Mouse (Mus musculus) small intestine, adult 2 months (tissue): ENCODE measurements around the gene Snd1.

ENCODE experiments used
- CTCF ChIP-seq: fragments of 200-500 bp; IDR thresholded peaks from 2 replicates; pipeline ENCODE4 v1.5.1; 2012; ENCODE audit warnings: low read depth, mild to moderate bottlenecking, control low read depth, inconsistent platforms, low read length, moderate library complexity, mixed read lengths; ENCODE audit not compliant: insufficient replicate concordance, insufficient read length; ENCODE audit errors: extremely low read depth
- POLR2A ChIP-seq: fragments of 200-500 bp; IDR thresholded peaks from 2 replicates; pipeline ENCODE4 v1.6.1; 2012; ENCODE audit warnings: low read depth, mild to moderate bottlenecking, control low read depth, inconsistent platforms, low read length, moderate library complexity

- TF ChIP-seq CTCF (no peak), POLR2A (no peak)
These were observed 310.8 kb downstream of the Snd1 start for GRCm38 (mm10) chr6:28785770-28786169.
